In the genomic region with DNA sequence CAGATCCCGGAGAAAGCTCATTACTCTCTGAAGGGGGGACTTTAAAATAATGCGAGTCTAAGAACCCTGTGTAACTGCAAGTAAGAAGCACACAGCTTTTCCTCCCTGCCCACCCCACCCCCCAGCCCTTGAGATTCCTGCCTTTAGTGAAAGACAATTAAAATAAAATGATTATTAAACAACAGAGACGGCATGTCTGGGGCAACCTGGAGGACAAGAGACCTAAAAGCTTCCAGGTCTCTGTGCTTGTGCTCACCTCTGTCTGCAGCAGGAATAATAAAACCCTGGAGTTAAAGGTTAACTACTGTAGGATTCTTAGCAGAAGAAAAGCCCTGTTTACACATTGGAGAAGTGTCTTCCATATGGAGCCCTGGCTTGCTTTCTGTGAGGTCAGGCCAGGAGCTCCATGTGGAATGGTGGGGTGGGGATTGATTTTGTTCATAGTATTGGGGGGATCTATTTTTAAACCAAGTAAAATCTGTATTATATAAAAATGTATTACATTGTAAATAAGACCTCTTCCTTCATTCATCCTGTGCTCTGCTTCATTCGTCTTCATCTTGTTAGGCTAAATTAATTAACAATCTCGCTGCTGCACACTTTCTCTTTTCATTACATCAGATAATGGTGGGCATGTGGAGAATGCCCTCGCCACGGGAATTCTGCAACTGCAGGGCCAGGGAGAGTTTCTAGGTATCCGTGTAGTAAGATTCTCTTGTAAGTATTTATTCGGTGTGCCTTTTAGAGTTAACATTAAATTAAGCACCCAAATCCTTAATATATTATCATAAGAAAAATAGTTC, we compare ENCODE assay signal across 9 mouse cellular contexts.
DNase-seq lines count a peak whose midpoint lies in the region; ATAC-seq lines count a peak whose summit lies in the region.
"Had no signal": no experiment of that assay in that cellular context is flagged by ENCODE, and none has a peak within 500 bp of the region (broad histone marks: within the 10 kb centered on the region; RNA-seq: fewer than 3 reads in every experiment).

No protein-coding gene starts in this region.

- H3K9me3 ChIP-seq in lung, embryonic 16.5 days (ENCODE audit: control insufficient read depth, low read length), result no peaks in the 10 kb centered on the region
- H3K9me3 ChIP-seq in forebrain, embryonic 16.5 days (ENCODE audit: control insufficient read depth, low read length), result no peaks in the 10 kb centered on the region
- no peaks in the 10 kb centered on the region for H3K9me3 ChIP-seq in kidney, embryonic 15.5 days (replicated peaks)

- no peaks in the 10 kb centered on the region for H3K27me3 ChIP-seq in lung, embryonic 16.5 days (ENCODE audit: control insufficient read depth, insufficient read depth, low read depth, low read length)
- no peaks in the 10 kb centered on the region for H3K27me3 ChIP-seq in forebrain, embryonic 16.5 days (replicated peaks; ENCODE audit: control insufficient read depth, insufficient read depth, low read length)
- H3K27me3 ChIP-seq in kidney, embryonic 15.5 days, result no peaks in the 10 kb centered on the region

- no peak for DNase-seq in lung, postnatal 36 days
- peak; percentile 50 for DNase-seq in retina, embryonic 14.5 days (ENCODE audit: low spot score)
- DNase-seq in urinary bladder, adult 18-20 months (ENCODE audit: low spot score in 2 of 2), result no peak
- no peak for DNase-seq in thymus, adult 18-20 months
- DNase-seq: gastrocnemius, postnatal 25 days; thymus, postnatal 14 days had no signal

- peaks cover 20% of the 10 kb centered on the region for H3K4me1 ChIP-seq in lung, embryonic 16.5 days (replicated peaks; ENCODE audit: control insufficient read depth, insufficient read depth, low read length)
- H3K4me1 ChIP-seq in forebrain, embryonic 16.5 days (replicated peaks; ENCODE audit: control insufficient read depth, insufficient read depth, low read length), result peaks cover 27% of the 10 kb centered on the region
- H3K4me1 ChIP-seq in kidney, embryonic 15.5 days, result peaks cover 36% of the 10 kb centered on the region

- 0 out of 2 replicates have a peak, but pooled peaks have one; percentile 36 for ATAC-seq in lung, embryonic 16.5 days (ENCODE audit: low read depth)
- no peak for ATAC-seq in forebrain, embryonic 16.5 days
- peak; percentile 40; the same call in 1 of the 2 replicates for ATAC-seq in kidney, embryonic 15.5 days (replicated peaks; ENCODE audit: low FRiP score)

- H3K4me3 ChIP-seq in lung, embryonic 16.5 days (ENCODE audit: low read length), result no peak overlapping the region
- H3K4me3 ChIP-seq in forebrain, embryonic 16.5 days (replicated peaks; ENCODE audit: low read length), result no peak overlapping the region
- no peak overlapping the region for H3K4me3 ChIP-seq in kidney, embryonic 15.5 days (replicated peaks)

- H3K4me2 ChIP-seq in lung, embryonic 16.5 days (ENCODE audit: low read depth, low read length), result peak overlapping the region; percentile 6; the same call in 1 of the 2 replicates
- H3K4me2 ChIP-seq in forebrain, embryonic 16.5 days (ENCODE audit: low read length), result peak overlapping the region; percentile 29; the same call in 1 of the 2 replicates
- no peak overlapping the region for H3K4me2 ChIP-seq in kidney, embryonic 15.5 days

- 42% methylated on average over 9 of the region's 9 CpGs for WGBS in lung, embryonic 16.5 days
- 3% methylated on average over 9 of the region's 9 CpGs for WGBS in forebrain, embryonic 16.5 days
- WGBS in kidney, embryonic 15.5 days, result 42% methylated on average over 9 of the region's 9 CpGs

- no peaks in the 10 kb centered on the region for H3K36me3 ChIP-seq in lung, embryonic 16.5 days (ENCODE audit: control insufficient read depth, insufficient read depth, low read length)
- H3K36me3 ChIP-seq in forebrain, embryonic 16.5 days (ENCODE audit: control insufficient read depth, insufficient read depth), result no peaks in the 10 kb centered on the region
- no peaks in the 10 kb centered on the region for H3K36me3 ChIP-seq in kidney, embryonic 15.5 days

- H3K9ac ChIP-seq in lung, embryonic 16.5 days (ENCODE audit: low read length), result no peak overlapping the region
- H3K9ac ChIP-seq in forebrain, embryonic 16.5 days (replicated peaks; ENCODE audit: low read depth, low read length), result no peak overlapping the region
- no peak overlapping the region for H3K9ac ChIP-seq in kidney, embryonic 15.5 days

- peak overlapping the region; percentile 32 for H3K27ac ChIP-seq in lung, embryonic 16.5 days (ENCODE audit: low read length)
- H3K27ac ChIP-seq in forebrain, embryonic 16.5 days (ENCODE audit: low read length), result peak overlapping the region; percentile 28
- peak overlapping the region; percentile 54 for H3K27ac ChIP-seq in kidney, embryonic 15.5 days
